Mouse (Mus musculus) hindbrain, embryonic 14.5 days (tissue): ENCODE data around the gene Magi2. TPM values are rescaled to one million over a fixed set of nuclear protein-coding genes. Genes with fewer than 3 reads are reported as not detected.

Experiments
- ATAC-seq: fragments of 200-750 bp; cut with Nextera tagmentation; 2 replicates; pipeline ENCODE4 v1.8.0; 2017; ENCODE audit warnings: moderate number of reproducible peaks, mild to moderate bottlenecking, moderate TSS enrichment, moderate library complexity; ENCODE audit not compliant: low FRiP score
- DNase-seq: peaks from one replicate; pipeline ENCODE4 v3.0.0-alpha.2; 2015; ENCODE audit warnings: low spot score
- H3K27ac ChIP-seq: fragments of 300-500 bp; sonication (generic); 2 replicates; pipeline ENCODE4 v1.5.1; 2014; ENCODE audit warnings: mild to moderate bottlenecking, moderate library complexity
- H3K27me3 ChIP-seq: fragments of 300-500 bp; sonication (generic); 2 replicates; pipeline ENCODE4 v1.6.1; 2014; ENCODE audit warnings: mild to moderate bottlenecking, low read length, mixed read lengths; ENCODE audit not compliant: control insufficient read depth, insufficient read depth
- H3K36me3 ChIP-seq: fragments of 300-500 bp; sonication (generic); replicated peaks from 2 replicates; pipeline ENCODE4 v1.6.1; 2014; ENCODE audit not compliant: control insufficient read depth, insufficient read depth
- H3K4me1 ChIP-seq: fragments of 300-500 bp; sonication (generic); replicated peaks from 2 replicates; pipeline ENCODE4 v1.6.1; 2014; ENCODE audit warnings: antibody characterized with exemption, low read length, mixed read lengths; ENCODE audit not compliant: control insufficient read depth, insufficient read depth
- H3K4me2 ChIP-seq: fragments of 300-500 bp; sonication (generic); replicated peaks from 2 replicates; pipeline ENCODE4 v1.6.1; 2014; ENCODE audit warnings: mild to moderate bottlenecking, moderate library complexity
- H3K4me3 ChIP-seq: fragments of 300-500 bp; sonication (generic); replicated peaks from 2 replicates; pipeline ENCODE4 v1.5.1; 2014; ENCODE audit warnings: mild to moderate bottlenecking, low read length
- H3K9ac ChIP-seq: fragments of 300-500 bp; sonication (generic); 2 replicates; pipeline ENCODE4 v1.6.1; 2014
- H3K9me3 ChIP-seq: fragments of 300-500 bp; sonication (generic); 2 replicates; pipeline ENCODE4 v1.6.1; 2016; ENCODE audit warnings: low read length; ENCODE audit not compliant: control insufficient read depth
- WGBS: fragments of 180-500 bp; shearing (Covaris S2); extraction: QIAGEN DNeasy Blood & Tissue Kit; methylation state at CpG from one replicate; pipeline ENCODE4 v1.1.7; 2014; 5-methylcytosine and 5-hydroxymethylcytosine counted together
- polyA plus RNA-seq: library from polyadenylated mRNA; unstranded; fragments of >200 nt; fragmentation: Nextera tagmentation; extraction: Ambion mirVana; gene quantifications from 2 replicates; pipeline ENCODE4 v1.2.1, GENCODE M21; 2014

Gene Magi2
- polyA plus RNA-seq, 1 experiment from 2014 or later = 25.6 TPM

DNA sequence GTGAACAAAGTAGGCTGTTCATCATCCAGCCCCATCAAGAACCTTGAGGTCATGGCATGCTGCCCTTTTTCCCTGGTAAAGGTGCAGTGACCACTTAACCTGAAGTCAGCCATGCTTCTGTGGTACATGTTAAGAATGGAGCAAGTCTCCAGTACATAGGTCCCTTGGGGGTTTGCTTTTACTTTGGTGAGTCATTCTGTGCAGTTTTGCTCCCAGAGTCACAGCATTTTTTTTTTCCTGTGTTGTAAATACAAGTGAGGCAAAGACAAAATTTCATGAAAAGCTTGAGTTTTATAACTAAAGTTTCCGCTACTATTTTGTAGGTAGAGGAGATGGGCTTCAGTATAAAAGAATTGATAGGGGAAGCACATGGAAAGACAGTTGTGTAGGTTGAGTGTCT is 828.2 kb downstream of the Magi2 start:
- Histone ChIP-seq H3K9ac (no peak overlapping the region), H3K4me3 (no peak overlapping the region), H3K4me1 (0 out of 2 replicates have a peak, but pooled peaks cover 9% of the 10 kb centered on the region), H3K27me3 (no peaks in the 10 kb centered on the region), H3K27ac (no peak overlapping the region), H3K9me3 (no peaks in the 10 kb centered on the region), H3K36me3 (no peaks in the 10 kb centered on the region), H3K4me2 (no peak overlapping the region)
- WGBS = 94% methylated on average over 1 of the region's 1 CpGs
- ATAC-seq = no peak
- no peak for DNase-seq

DNA sequence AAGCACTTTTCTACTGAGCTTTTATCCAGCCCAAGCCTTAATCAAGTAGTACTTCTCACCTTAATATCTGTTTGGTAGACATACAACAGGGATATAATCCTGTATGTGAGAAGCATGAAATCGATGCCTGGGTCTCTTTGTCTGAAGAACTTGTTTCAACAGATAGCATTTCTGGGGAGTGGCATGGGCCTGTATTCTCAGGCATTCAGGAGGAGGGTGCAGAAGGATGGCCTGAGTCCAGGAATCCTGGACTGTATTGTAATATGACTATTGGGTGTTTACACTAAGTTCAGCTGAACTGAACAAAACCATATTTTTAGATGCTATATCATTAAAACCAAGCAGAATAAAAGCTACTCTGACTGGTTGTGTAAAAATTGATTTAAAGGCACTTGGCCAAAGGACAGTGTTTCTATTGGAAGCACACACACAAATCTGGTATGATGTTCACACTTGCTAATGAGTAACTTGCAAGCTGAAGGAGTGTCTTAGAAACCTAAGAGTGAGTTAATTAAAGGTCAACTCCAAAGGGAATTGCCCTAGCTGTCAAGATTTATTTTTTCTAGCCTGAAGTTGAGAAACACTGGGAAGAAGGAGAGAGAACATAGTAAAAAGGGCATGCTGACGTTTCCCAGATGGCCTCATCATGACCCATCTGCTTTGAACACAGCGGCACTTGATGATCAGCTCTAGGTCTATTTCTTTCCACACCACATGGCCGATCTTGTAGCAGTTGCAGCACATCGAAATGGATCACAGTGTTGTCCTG is 829.4 kb downstream of the Magi2 start:
- no peaks in the 10 kb centered on the region for H3K27me3 ChIP-seq
- no peak overlapping the region for H3K27ac ChIP-seq
- 0 out of 2 replicates have a peak, but pooled peaks cover 9% of the 10 kb centered on the region for H3K4me1 ChIP-seq
- DNase-seq (no peak), ATAC-seq (no peak)
- H3K9me3 ChIP-seq = no peaks in the 10 kb centered on the region
- WGBS = 51% methylated on average over 5 of the region's 5 CpGs
- H3K9ac ChIP-seq = no peak overlapping the region
- no peaks in the 10 kb centered on the region for H3K36me3 ChIP-seq
- H3K4me3 ChIP-seq = no peak overlapping the region
- H3K4me2 ChIP-seq = no peak overlapping the region

DNA sequence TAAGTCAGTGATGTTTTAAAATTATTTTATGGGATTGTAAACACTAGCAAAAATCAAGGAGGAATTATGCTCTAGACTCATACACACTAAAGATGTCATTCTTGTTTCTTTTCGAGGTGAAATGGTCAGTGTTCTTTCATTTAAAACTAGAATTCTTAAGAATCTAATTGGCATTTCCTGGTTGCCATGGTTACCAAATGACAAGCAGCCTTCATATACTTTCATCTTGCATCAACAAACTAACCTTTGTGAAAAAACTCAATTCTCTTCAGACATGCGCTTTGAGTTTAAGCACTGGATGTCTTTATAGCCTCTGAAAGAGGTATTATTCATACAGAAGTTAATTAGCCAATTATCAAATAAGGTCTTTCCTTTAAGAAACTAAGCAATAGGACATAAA is 830.0 kb downstream of the Magi2 start:
- DNase-seq (no peak), ATAC-seq (no peak)
- no peaks in the 10 kb centered on the region for H3K9me3 ChIP-seq
- H3K27ac ChIP-seq = no peak overlapping the region
- 63% methylated on average over 2 of the region's 2 CpGs for WGBS
- H3K27me3 ChIP-seq = no peaks in the 10 kb centered on the region
- H3K36me3 ChIP-seq = no peaks in the 10 kb centered on the region
- H3K4me1 ChIP-seq = 0 out of 2 replicates have a peak, but pooled peaks cover 9% of the 10 kb centered on the region
- no peak overlapping the region for H3K4me3 ChIP-seq
- H3K4me2 ChIP-seq = no peak overlapping the region
- H3K9ac ChIP-seq = no peak overlapping the region

DNA sequence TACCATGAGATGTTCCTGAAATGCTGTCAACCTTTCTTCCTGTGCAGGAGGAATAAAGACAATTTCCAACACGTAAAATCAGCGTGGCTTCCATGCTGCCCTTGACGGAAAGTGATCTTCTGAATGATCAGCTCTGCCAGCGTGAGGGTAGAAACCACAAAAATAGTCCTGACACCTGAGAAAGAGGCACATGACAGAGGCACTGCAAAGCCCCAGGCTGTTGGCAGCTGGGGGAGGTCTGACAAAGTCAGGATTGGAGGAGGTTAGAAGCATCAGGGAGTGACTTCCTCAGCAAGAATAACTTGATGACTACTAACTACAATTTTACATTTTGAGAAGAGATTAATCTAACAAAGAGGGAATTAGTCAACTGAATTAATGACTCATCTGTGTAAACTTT is 835.2 kb downstream of the Magi2 start:
- DNase-seq (no peak), ATAC-seq (no peak)
- Histone ChIP-seq H3K4me2 (no peak overlapping the region), H3K27ac (no peak overlapping the region), H3K9ac (no peak overlapping the region), H3K27me3 (no peaks in the 10 kb centered on the region), H3K36me3 (no peaks in the 10 kb centered on the region), H3K4me1 (no peaks in the 10 kb centered on the region), H3K9me3 (no peaks in the 10 kb centered on the region), H3K4me3 (no peak overlapping the region)
- WGBS = 79% methylated on average over 4 of the region's 4 CpGs

DNA sequence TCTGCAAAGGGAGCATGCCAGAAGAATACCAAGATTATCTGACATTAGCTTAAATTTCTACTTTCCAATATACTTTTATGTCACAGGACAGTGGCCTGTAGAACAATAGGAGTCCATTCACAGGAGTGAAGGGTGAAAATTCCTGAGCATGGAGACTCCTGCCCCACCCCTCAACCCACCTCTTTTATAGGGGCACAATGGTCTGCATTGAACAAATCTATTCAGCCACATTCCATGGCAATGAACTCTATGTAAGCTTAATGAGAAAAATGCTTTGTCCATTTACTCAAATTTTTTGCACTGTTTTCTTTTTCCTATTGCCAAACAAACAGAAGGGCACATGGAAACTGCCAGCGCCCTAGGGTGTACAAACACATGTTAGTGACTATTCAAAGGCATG is 838.2 kb downstream of the Magi2 start:
- Histone ChIP-seq H3K4me1 (no peaks in the 10 kb centered on the region), H3K27ac (no peak overlapping the region), H3K27me3 (no peaks in the 10 kb centered on the region), H3K4me3 (no peak overlapping the region), H3K9ac (no peak overlapping the region), H3K4me2 (no peak overlapping the region), H3K36me3 (no peaks in the 10 kb centered on the region), H3K9me3 (no peaks in the 10 kb centered on the region)
- DNase-seq (no peak), ATAC-seq (no peak)
- 50% methylated on average over 1 of the region's 1 CpGs for WGBS

DNA sequence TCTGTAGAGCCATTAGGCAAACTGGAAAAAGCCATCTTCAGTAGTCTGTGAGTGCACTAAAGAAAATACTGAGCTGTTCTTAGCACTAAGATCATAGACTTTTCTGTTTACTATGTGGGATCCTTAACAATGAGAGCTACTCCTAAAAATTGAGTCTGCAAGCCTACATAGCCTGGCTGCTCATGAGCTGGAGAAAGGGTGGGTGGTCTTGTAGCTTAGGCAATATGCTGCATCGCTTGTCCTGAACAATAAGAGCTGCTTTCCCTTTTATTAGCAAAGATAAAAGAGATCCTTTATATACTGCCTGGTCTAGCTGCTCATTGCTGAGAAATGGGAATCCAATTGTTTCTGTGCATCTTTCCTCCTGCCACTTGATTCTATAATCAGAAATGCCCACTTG is 841.7 kb downstream of the Magi2 start:
- ATAC-seq (no peak), DNase-seq (no peak)
- H3K36me3 ChIP-seq = no peaks in the 10 kb centered on the region
- no peaks in the 10 kb centered on the region for H3K4me1 ChIP-seq
- no peaks in the 10 kb centered on the region for H3K9me3 ChIP-seq
- WGBS = 10% methylated on average over 1 of the region's 1 CpGs
- no peak overlapping the region for H3K9ac ChIP-seq
- no peak overlapping the region for H3K4me2 ChIP-seq
- H3K4me3 ChIP-seq = no peak overlapping the region
- H3K27ac ChIP-seq = no peak overlapping the region
- H3K27me3 ChIP-seq = no peaks in the 10 kb centered on the region

DNA sequence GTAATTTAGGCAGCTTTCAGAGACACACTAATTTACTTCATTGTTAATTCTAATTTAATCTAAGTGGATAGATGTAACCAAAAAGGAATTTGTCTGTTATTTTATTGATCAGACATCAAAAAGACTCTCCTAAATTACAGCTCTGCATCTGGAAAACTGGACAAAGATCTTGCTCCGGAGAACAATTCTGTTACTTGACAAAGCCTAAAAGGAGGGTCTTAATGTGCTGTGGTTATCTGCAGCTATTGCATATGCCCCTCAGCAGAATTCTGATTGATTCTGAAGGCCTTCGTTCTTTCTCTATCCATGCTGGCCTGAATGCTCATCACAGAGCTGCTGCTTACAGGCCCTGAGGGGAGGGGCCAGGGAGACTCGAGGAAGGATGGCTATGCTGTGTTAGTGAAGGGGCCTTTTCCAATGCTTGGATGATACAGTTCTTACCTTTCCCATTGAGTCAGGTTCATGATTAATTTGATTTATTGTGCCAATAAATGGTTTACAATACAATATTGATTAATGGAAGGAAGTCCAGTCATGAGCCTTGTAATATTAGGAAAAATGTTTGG is 842.2 kb downstream of the Magi2 start:
- DNase-seq (no peak), ATAC-seq (no peak)
- Histone ChIP-seq H3K4me3 (no peak overlapping the region), H3K4me2 (no peak overlapping the region), H3K9me3 (no peaks in the 10 kb centered on the region), H3K27ac (no peak overlapping the region), H3K9ac (no peak overlapping the region), H3K4me1 (no peaks in the 10 kb centered on the region), H3K27me3 (no peaks in the 10 kb centered on the region), H3K36me3 (no peaks in the 10 kb centered on the region)
- WGBS = 9% methylated on average over 3 of the region's 3 CpGs

DNA sequence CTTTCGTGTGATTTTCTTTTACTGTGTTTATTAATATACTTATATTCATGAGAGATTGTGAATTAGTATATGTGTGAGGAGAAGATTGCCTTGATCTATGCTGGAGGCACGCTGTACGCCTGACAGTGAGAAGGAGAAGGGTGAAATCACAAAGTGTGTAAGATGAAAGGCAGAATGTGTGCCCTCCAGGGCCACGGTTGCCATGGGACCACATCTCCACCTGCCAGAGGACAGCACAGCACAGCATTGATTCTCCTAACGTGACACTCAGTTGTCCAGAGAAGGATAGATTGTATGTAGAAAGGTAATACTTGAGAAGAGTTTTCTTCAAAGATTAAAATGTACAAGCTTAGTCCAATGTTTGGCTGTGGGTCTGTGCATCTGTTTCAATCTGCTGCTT is 847.3 kb downstream of the Magi2 start:
- H3K4me1 ChIP-seq = no peaks in the 10 kb centered on the region
- DNase-seq (no peak), ATAC-seq (no peak)
- H3K36me3 ChIP-seq = no peaks in the 10 kb centered on the region
- no peak overlapping the region for H3K9ac ChIP-seq
- H3K27me3 ChIP-seq = no peaks in the 10 kb centered on the region
- no peak overlapping the region for H3K27ac ChIP-seq
- H3K9me3 ChIP-seq = no peaks in the 10 kb centered on the region
- H3K4me2 ChIP-seq = no peak overlapping the region
- H3K4me3 ChIP-seq = no peak overlapping the region
- 68% methylated on average over 5 of the region's 5 CpGs for WGBS

DNA sequence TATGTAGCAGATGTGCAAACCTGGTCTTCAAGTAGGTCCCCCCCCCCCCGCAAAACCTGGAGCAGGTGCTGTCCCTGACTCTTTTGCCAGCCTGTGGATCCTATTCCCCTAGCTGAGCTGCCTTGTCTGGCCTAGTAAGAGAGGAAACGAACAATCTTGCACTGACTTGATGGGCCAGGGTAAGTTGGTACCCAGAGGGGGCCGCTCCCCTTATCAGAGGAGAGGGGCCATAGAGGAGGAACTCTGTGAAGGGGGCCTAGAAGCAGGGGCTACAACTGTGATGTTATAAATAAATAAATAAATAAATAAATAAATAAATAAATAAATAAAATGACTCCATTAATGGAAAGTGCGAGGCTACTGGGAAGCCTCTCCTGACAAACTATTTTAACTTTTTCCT is 848.0 kb downstream of the Magi2 start:
- ATAC-seq (no peak), DNase-seq (no peak)
- H3K4me2 ChIP-seq = no peak overlapping the region
- no peak overlapping the region for H3K27ac ChIP-seq
- no peaks in the 10 kb centered on the region for H3K9me3 ChIP-seq
- H3K4me3 ChIP-seq = no peak overlapping the region
- no peaks in the 10 kb centered on the region for H3K27me3 ChIP-seq
- no peaks in the 10 kb centered on the region for H3K4me1 ChIP-seq
- H3K9ac ChIP-seq = no peak overlapping the region
- no peaks in the 10 kb centered on the region for H3K36me3 ChIP-seq
- WGBS = 96% methylated on average over 4 of the region's 4 CpGs
